Mouse (Mus musculus) CH12.LX (cell line): Measurements from ENCODE around the gene Qrich1.

ENCODE experiments used
- CHD2 ChIP-seq: IDR thresholded peaks from 2 replicates; pipeline ENCODE4 v1.6.1; 2011; ENCODE audit warnings: low read length, improper control_type of control experiment
- CTCF ChIP-seq, 2 experiments: IDR thresholded peaks in 1 of 2; conservative IDR thresholded peaks in 1 of 2; 2 replicates each; pipeline ENCODE4 v1.5.1; 2011 to 2012; ENCODE audit warnings: low read depth in 2 of 2, low read length in 2 of 2, improper control_type of control experiment in 1 of 2, inconsistent platforms in 1 of 2, mild to moderate bottlenecking in 1 of 2, moderate library complexity in 1 of 2
- MAFK ChIP-seq: IDR thresholded peaks from 2 replicates; pipeline ENCODE4 v1.6.1; 2011; ENCODE audit warnings: low read length, improper control_type of control experiment; ENCODE audit not compliant: insufficient replicate concordance
- POLR2A ChIP-seq: IDR thresholded peaks from 2 replicates; pipeline ENCODE4 v1.6.1; 2011; ENCODE audit warnings: low read depth, mild to moderate bottlenecking, improper control_type of control experiment, low read length
- SMC3 ChIP-seq: IDR thresholded peaks from 2 replicates; pipeline ENCODE4 v1.6.1; 2011; ENCODE audit warnings: low read depth, low read length, improper control_type of control experiment
- ZKSCAN1 ChIP-seq: IDR thresholded peaks from 2 replicates; pipeline ENCODE4 v1.6.1; 2012; ENCODE audit warnings: low read depth, inconsistent platforms, low read length, improper control_type of control experiment, borderline replicate concordance

- TF ChIP-seq CHD2 (no peak), ZKSCAN1 (no peak), MAFK (no peak), POLR2A (no peak), SMC3 (no peak), CTCF (conservative IDR thresholded peaks at IDR 0.05 in 1 of 2, IDR thresholded peaks at IDR 0.05 in 1 of 2; ENCODE audit: low read depth in 2 of 2, low read length in 2 of 2) (no peak)
Measured at GRCm38 (mm10) chr9:108469430-108469829, 47.2 kb upstream of the Qrich1 start.
